Mouse (Mus musculus) MEL (cell line): ENCODE results near the gene Tbc1d8b. TPM values are rescaled to one million over a fixed set of nuclear protein-coding genes. Genes with fewer than 3 reads are reported as not detected.

Experiments used
- DNase-seq: peaks from one replicate; pipeline ENCODE4 v3.0.0; 2011; ENCODE audit warnings: low read depth, low spot score
- H3K27ac ChIP-seq: 2 replicates; pipeline ENCODE4 v1.5.1; 2012; ENCODE audit warnings: low read depth, mild to moderate bottlenecking, control low read depth, low read length, moderate library complexity; ENCODE audit not compliant: control insufficient read depth
- H3K27me3 ChIP-seq, 2 experiments: fragments of 150-350 bp in 1 of 2; sonication (generic) in 1 of 2; 2 replicates each; pipeline ENCODE4 v1.6.1; 2012; ENCODE audit warnings: low read length in 2 of 2, mild to moderate bottlenecking in 2 of 2, improper control_type of control experiment in 1 of 2, moderate library complexity in 1 of 2; ENCODE audit not compliant: insufficient read depth in 2 of 2, control insufficient read depth in 1 of 2
- H3K36me3 ChIP-seq, 2 experiments: 2 replicates each; pipeline ENCODE4 v1.6.1; 2012 to 2014; ENCODE audit warnings: low read length in 2 of 2, improper control_type of control experiment in 1 of 2, inconsistent platforms in 1 of 2, mild to moderate bottlenecking in 1 of 2; ENCODE audit not compliant: insufficient read depth in 2 of 2, control insufficient read depth in 1 of 2
- H3K4me1 ChIP-seq, 2 experiments: fragments of 150-350 bp in 1 of 2; sonication (generic) in 1 of 2; 2 replicates each; pipeline ENCODE4 v1.6.1; 2012; ENCODE audit warnings: low read length in 2 of 2, improper control_type of control experiment in 1 of 2, mild to moderate bottlenecking in 1 of 2; ENCODE audit not compliant: insufficient read depth in 2 of 2, control insufficient read depth in 1 of 2
- H3K4me3 ChIP-seq, 2 experiments: fragments of 150-350 bp in 1 of 2; sonication (generic) in 1 of 2; 2 replicates each; pipeline ENCODE4 v1.5.1; 2012; ENCODE audit warnings: low read depth in 2 of 2, low read length in 2 of 2, mild to moderate bottlenecking in 2 of 2, moderate library complexity in 2 of 2, control low read depth in 1 of 2, improper control_type of control experiment in 1 of 2; ENCODE audit not compliant: control insufficient read depth in 1 of 2, insufficient read depth in 1 of 2
- H3K79me2 ChIP-seq: 2 replicates; pipeline ENCODE4 v1.6.1; 2012; ENCODE audit warnings: mild to moderate bottlenecking, low read length, moderate library complexity; ENCODE audit not compliant: control insufficient read depth, poor library complexity, insufficient read depth
- H3K9ac ChIP-seq: 2 replicates; pipeline ENCODE4 v1.6.1; 2012; ENCODE audit warnings: low read depth, mild to moderate bottlenecking, control low read depth, low read length, moderate library complexity; ENCODE audit not compliant: control insufficient read depth, poor library complexity, severe bottlenecking
- H3K9me3 ChIP-seq: fragments of 150-350 bp; sonication (generic); replicated peaks from 2 replicates; pipeline ENCODE4 v1.6.1; 2012; ENCODE audit warnings: mild to moderate bottlenecking, low read length, improper control_type of control experiment, moderate library complexity; ENCODE audit not compliant: insufficient read depth
- BHLHE40 ChIP-seq: IDR thresholded peaks from 2 replicates; pipeline ENCODE4 v1.6.1; 2012; ENCODE audit warnings: low read depth, mild to moderate bottlenecking, inconsistent platforms, low read length, improper control_type of control experiment, borderline replicate concordance
- CHD2 ChIP-seq: IDR thresholded peaks from 2 replicates; pipeline ENCODE4 v1.6.1; 2011; ENCODE audit warnings: low read length, improper control_type of control experiment
- E2F4 ChIP-seq: IDR thresholded peaks from 2 replicates; pipeline ENCODE4 v1.6.1; 2011; ENCODE audit warnings: low read depth, low read length, improper control_type of control experiment, borderline replicate concordance
- ELF1 ChIP-seq: IDR thresholded peaks from 2 replicates; pipeline ENCODE4 v1.6.1; 2014; ENCODE audit warnings: low read depth, mild to moderate bottlenecking, inconsistent platforms, low read length, improper control_type of control experiment, moderate library complexity
- EP300 ChIP-seq, 2 experiments: IDR thresholded peaks; 2 replicates each; pipeline ENCODE4 v1.6.1; 2011; ENCODE audit warnings: improper control_type of control experiment in 2 of 2, low read length in 2 of 2, low read depth in 1 of 2, mild to moderate bottlenecking in 1 of 2
- GABPA ChIP-seq: IDR thresholded peaks from 2 replicates; pipeline ENCODE4 v1.6.1; 2012; ENCODE audit warnings: low read depth, mild to moderate bottlenecking, inconsistent platforms, low read length, improper control_type of control experiment, moderate library complexity
- HCFC1 ChIP-seq: IDR thresholded peaks from 2 replicates; pipeline ENCODE4 v1.6.1; 2012; ENCODE audit warnings: low read depth, mild to moderate bottlenecking, inconsistent platforms, low read length, improper control_type of control experiment, moderate library complexity
- JUND ChIP-seq: IDR thresholded peaks from 2 replicates; pipeline ENCODE4 v1.6.1; 2011; ENCODE audit warnings: low read depth, mild to moderate bottlenecking, improper control_type of control experiment, low read length
- KAT2A ChIP-seq: conservative IDR thresholded peaks from 2 replicates; pipeline ENCODE4 v1.6.1; 2012; ENCODE audit warnings: low read depth, low read length, improper control_type of control experiment, inconsistent platforms
- MAFK ChIP-seq: IDR thresholded peaks from 2 replicates; pipeline ENCODE4 v1.6.1; 2011; ENCODE audit warnings: low read depth, mild to moderate bottlenecking, low read length, improper control_type of control experiment, borderline replicate concordance
- MAX ChIP-seq: IDR thresholded peaks from 2 replicates; pipeline ENCODE4 v1.6.1; 2011; ENCODE audit warnings: low read length, improper control_type of control experiment
- MAZ ChIP-seq: IDR thresholded peaks from 2 replicates; pipeline ENCODE4 v1.6.1; 2012; ENCODE audit warnings: low read depth, mild to moderate bottlenecking, inconsistent platforms, low read length, improper control_type of control experiment
- MEF2A ChIP-seq: IDR thresholded peaks from 2 replicates; pipeline ENCODE4 v1.6.1; 2014; ENCODE audit warnings: low read depth, mild to moderate bottlenecking, inconsistent platforms, low read length, improper control_type of control experiment; ENCODE audit not compliant: poor library complexity, insufficient replicate concordance, severe bottlenecking; ENCODE audit errors: extremely low read depth
- MXI1 ChIP-seq: IDR thresholded peaks from 2 replicates; pipeline ENCODE4 v1.6.1; 2011; ENCODE audit warnings: mild to moderate bottlenecking, low read depth, low read length, improper control_type of control experiment
- MYB ChIP-seq: IDR thresholded peaks from 2 replicates; pipeline ENCODE4 v1.6.1; 2011; ENCODE audit warnings: mild to moderate bottlenecking, low read depth, low read length, improper control_type of control experiment
- MYC ChIP-seq: IDR thresholded peaks from 2 replicates; pipeline ENCODE4 v1.6.1; 2011; ENCODE audit warnings: low read depth, mild to moderate bottlenecking, low read length, improper control_type of control experiment, moderate library complexity
- NELFE ChIP-seq: IDR thresholded peaks from 2 replicates; pipeline ENCODE4 v1.6.1; 2011; ENCODE audit warnings: low read depth, low read length, improper control_type of control experiment
- NRF1 ChIP-seq: IDR thresholded peaks from 2 replicates; pipeline ENCODE4 v1.6.1; 2014; ENCODE audit warnings: low read depth, mild to moderate bottlenecking, inconsistent platforms, low read length, improper control_type of control experiment, moderate library complexity; ENCODE audit not compliant: poor library complexity, insufficient read depth, severe bottlenecking
- POLR2A ChIP-seq, 2 experiments: IDR thresholded peaks; 2 replicates each; pipeline ENCODE4 v1.6.1; 2011 to 2012; ENCODE audit warnings: low read length in 2 of 2, mild to moderate bottlenecking in 2 of 2, control low read depth in 1 of 2, improper control_type of control experiment in 1 of 2, low read depth in 1 of 2, moderate library complexity in 1 of 2; ENCODE audit not compliant: control insufficient read depth in 1 of 2, insufficient read depth in 1 of 2, poor library complexity in 1 of 2
- POLR2AphosphoS5 ChIP-seq: IDR thresholded peaks from 2 replicates; pipeline ENCODE4 v1.6.1; 2012; ENCODE audit warnings: low read depth, borderline replicate concordance, mild to moderate bottlenecking, inconsistent platforms, low read length, moderate library complexity, mixed read lengths
- SIN3A ChIP-seq: IDR thresholded peaks from 2 replicates; pipeline ENCODE4 v1.6.1; 2012; ENCODE audit warnings: low read length, improper control_type of control experiment, inconsistent platforms
- TAL1 ChIP-seq: IDR thresholded peaks from 2 replicates; pipeline ENCODE4 v1.6.1; 2012; ENCODE audit warnings: mild to moderate bottlenecking, inconsistent platforms, low read length, moderate library complexity, mixed read lengths
- TBP ChIP-seq: IDR thresholded peaks from 2 replicates; pipeline ENCODE4 v1.8.0; 2011; ENCODE audit warnings: low read depth, low read length, improper control_type of control experiment
- TCF12 ChIP-seq: IDR thresholded peaks from 2 replicates; pipeline ENCODE4 v1.6.1; 2014; ENCODE audit warnings: low read depth, mild to moderate bottlenecking, inconsistent platforms, low read length, improper control_type of control experiment, moderate library complexity
- ZC3H11A ChIP-seq: IDR thresholded peaks from 2 replicates; pipeline ENCODE4 v1.6.1; 2012; ENCODE audit warnings: low read depth, mild to moderate bottlenecking, inconsistent platforms, low read length, improper control_type of control experiment
- ZMIZ1 ChIP-seq: IDR thresholded peaks from 2 replicates; pipeline ENCODE4 v1.6.1; 2012; ENCODE audit warnings: low read depth, mild to moderate bottlenecking, inconsistent platforms, low read length, improper control_type of control experiment, moderate library complexity
- ZNF384 ChIP-seq: IDR thresholded peaks from 2 replicates; pipeline ENCODE4 v1.6.1; 2012; ENCODE audit warnings: low read depth, mild to moderate bottlenecking, inconsistent platforms, low read length, improper control_type of control experiment
- polyA plus RNA-seq, 2 experiments: library from polyadenylated mRNA; stranded (reverse) in 1 of 2; unstranded in 1 of 2; fragments of >175 nt in 1 of 2; fragments of >200 nt in 1 of 2; gene quantifications; 2 replicates each; pipeline versions ENCODE4 v1.2.1 to v1.2.4; 2012; ENCODE audit warnings: low replicate concordance in 2 of 2, low read depth in 1 of 2; ENCODE audit not compliant: insufficient read length in 2 of 2, insufficient read depth in 1 of 2, missing spikeins in 1 of 2
- total RNA-seq: library from RNA; depleted of rRNA; stranded (reverse); fragments of 300-350 nt; gene quantifications from 2 replicates; pipeline ENCODE4 v1.2.3, GENCODE M21; 2012

Tbc1d8b gene
- total and polyA plus RNA-seq, 3 experiments: 5.2 to 6.2 TPM; not detected in 1

- DNase-seq: no peak
- Histone ChIP-seq H3K27ac (no peak overlapping the region), H3K27me3 (no peaks in the 10 kb centered on the region; a peak in 1 of 4 replicates), H3K79me2 (no peaks in the 10 kb centered on the region; the same call in 1 of the 2 replicates), H3K9me3 (no peaks in the 10 kb centered on the region), H3K4me1 (no peaks in the 10 kb centered on the region), H3K9ac (no peak overlapping the region), H3K36me3 (no peaks in the 10 kb centered on the region; a peak in 1 of 4 replicates), H3K4me3 (no peak overlapping the region)
- TF ChIP-seq KAT2A (no peak), CHD2 (no peak), ELF1 (no peak), ZNF384 (no peak), TBP (no peak), MAX (no peak), NRF1 (no peak), POLR2AphosphoS5 (no peak), BHLHE40 (no peak), TAL1 (no peak), MYB (no peak), JUND (no peak), POLR2A (IDR thresholded peaks at IDR 0.05; ENCODE audit: control insufficient read depth in 1 of 2, insufficient read depth in 1 of 2, low read depth in 1 of 2, low read length in 2 of 2, poor library complexity in 1 of 2) (no peak), MAZ (no peak), MAFK (no peak), GABPA (no peak), MXI1 (no peak), EP300 (IDR thresholded peaks at IDR 0.05; ENCODE audit: low read depth in 1 of 2, low read length in 2 of 2) (no peak)
Observed at GRCm38 (mm10) chrX:139769975-139770637, 85.3 kb downstream of the Tbc1d8b start.

GRCm38 (mm10) chrX:139774309-139775083, 89.7 kb downstream of the Tbc1d8b start:
- no peaks in the 10 kb centered on the region for H3K27me3 ChIP-seq
- peaks cover 0 to 3% of the 10 kb centered on the region in 2 experiments; a peak in 1 of 4 replicates for H3K4me1 ChIP-seq
- H3K79me2 ChIP-seq: no peaks in the 10 kb centered on the region; the same call in 1 of the 2 replicates
- peak overlapping the region; percentile 8; the same call in 1 of the 2 replicates for H3K27ac ChIP-seq
- H3K9me3 ChIP-seq: no peaks in the 10 kb centered on the region
- peak overlapping the region; percentile 59 for H3K9ac ChIP-seq
- peak overlapping the region; percentile 61 to 65 for H3K4me3 ChIP-seq
- peaks cover 0 to 2% of the 10 kb centered on the region in 2 experiments; a peak in 1 of 4 replicates for H3K36me3 ChIP-seq
- DNase-seq: peak; percentile 90
- 0 out of 2 replicates have a peak, but pooled peaks have one; percentile 18 for TF ChIP-seq BHLHE40
- 0 out of 2 replicates have a peak, but pooled peaks have one; percentile 26 for TF ChIP-seq MYC
- no peak for TF ChIP-seq TCF12
- no peak; the same call in 1 of the 2 replicates for TF ChIP-seq TBP
- TF ChIP-seq HCFC1: no peak
- TF ChIP-seq ZMIZ1: no peak
- peak; percentile 99 for TF ChIP-seq ZC3H11A
- TF ChIP-seq ZNF384: no peak
- no peak for TF ChIP-seq POLR2AphosphoS5
- TF ChIP-seq JUND: no peak
- TF ChIP-seq MXI1: no peak
- no peak for TF ChIP-seq E2F4
- no peak for TF ChIP-seq MAX
- TF ChIP-seq EP300 (IDR thresholded peaks at IDR 0.05; ENCODE audit: low read depth in 1 of 2, low read length in 2 of 2): no peak
- no peak for TF ChIP-seq NELFE
- TF ChIP-seq POLR2A (IDR thresholded peaks at IDR 0.05; ENCODE audit: control insufficient read depth in 1 of 2, insufficient read depth in 1 of 2, low read depth in 1 of 2, low read length in 2 of 2, poor library complexity in 1 of 2): no peak
- no peak for TF ChIP-seq CHD2
- peak; percentile 63 for TF ChIP-seq SIN3A
- no peak for TF ChIP-seq ELF1
- no peak for TF ChIP-seq MAZ
- no peak for TF ChIP-seq MEF2A
